Mouse (Mus musculus): ENCODE data around the gene Apoa2. TPM values are rescaled to one million over a fixed set of nuclear protein-coding genes. Genes with fewer than 3 reads are reported as not detected.

The Apoa2 gene
- total RNA-seq, 2 experiments from 2014 or later, result 2.7 to 3.1 TPM

GRCm38 (mm10) chr1:171275144-171275734, 50.4 kb downstream of the Apoa2 start:
- DNase-seq (ENCODE audit: low spot score in 2 of 2), result no peak
- intact Hi-C loops (cut with DNase I), result no loop called here

Other genes with a start within 250 kb of the Apoa2 start
- 1 to 10 TPM; 3.6 to 6.2 TPM for gene Fcgr2b, start 248.5 kb upstream of the Apoa2 start, total RNA-seq (2021)
- gene Fcgr4, start 206.1 kb upstream of the Apoa2 start, total RNA-seq (2021), result not detected
- 10 to 100 TPM; 13.8 TPM for gene Fcgr3, start 160.1 kb upstream of the Apoa2 start, total RNA-seq (2021)
- gene Cfap126, start 111.1 kb upstream of the Apoa2 start, total RNA-seq (2021), result under 1 TPM; 0.34 to 0.43 TPM
- 100 to 1,000 TPM; 199 to 205 TPM for gene Sdhc, start 74.5 kb upstream of the Apoa2 start, total RNA-seq (2021)
- gene Mpz, start 74.3 kb upstream of the Apoa2 start, total RNA-seq (2021), result not detected
- gene Pcp4l1, start 28.8 kb upstream of the Apoa2 start, total RNA-seq (2021), result 100 to 1,000 TPM in 1 of 2 experiments, 10 to 100 TPM in 1; 70.0 to 130 TPM
- under 1 TPM in 1 of 2 experiments, not detected in 1; 0.21 TPM for gene Nr1i3, start 11.1 kb upstream of the Apoa2 start, total RNA-seq (2021)
- 10 to 100 TPM; 71.8 to 89.6 TPM for gene Tomm40l, start 2.5 kb upstream of the Apoa2 start, total RNA-seq (2021)
- gene Fcer1g, start 9.3 kb downstream of the Apoa2 start, total RNA-seq (2021), result 10 to 100 TPM; 14.9 to 15.1 TPM
- 10 to 100 TPM; 10.9 to 12.8 TPM for gene Adamts4, start 25.4 kb downstream of the Apoa2 start, total RNA-seq (2021)
- 100 to 1,000 TPM; 258 to 278 TPM for gene Ndufs2, start 26.3 kb downstream of the Apoa2 start, total RNA-seq (2021)
- 10 to 100 TPM; 58.1 to 63.6 TPM for gene B4galt3, start 45.3 kb downstream of the Apoa2 start, total RNA-seq (2021)
- gene Ppox, start 56.1 kb downstream of the Apoa2 start, total RNA-seq (2021), result 10 to 100 TPM; 19.9 to 29.4 TPM
- 10 to 100 TPM; 59.6 to 64.1 TPM for gene Usp21, start 62.9 kb downstream of the Apoa2 start, total RNA-seq (2021)
- gene Ufc1, start 70.0 kb downstream of the Apoa2 start, total RNA-seq (2021), result 100 to 1,000 TPM; 105 to 115 TPM
- 10 to 100 TPM; 38.2 to 39.8 TPM for gene Dedd, start 104.1 kb downstream of the Apoa2 start, total RNA-seq (2021)
- gene Nit1, start 120.6 kb downstream of the Apoa2 start, total RNA-seq (2021), result 10 to 100 TPM; 42.2 to 43.4 TPM
- 100 to 1,000 TPM; 154 to 158 TPM for gene Pfdn2, start 120.6 kb downstream of the Apoa2 start, total RNA-seq (2021)
- gene Klhdc9, start 135.7 kb downstream of the Apoa2 start, total RNA-seq (2021), result 1 to 10 TPM; 6.2 TPM
- gene Nectin4, start 145.0 kb downstream of the Apoa2 start, total RNA-seq (2021), result 1 to 10 TPM; 1.9 to 2.1 TPM
- gene Arhgap30, start 163.9 kb downstream of the Apoa2 start, total RNA-seq (2021), result 1 to 10 TPM; 1.9 to 2.8 TPM
- gene Usf1, start 186.3 kb downstream of the Apoa2 start, total RNA-seq (2021), result 100 to 1,000 TPM; 105 TPM
- 1 to 10 TPM; 2.0 to 3.0 TPM for gene Tstd1, start 193.8 kb downstream of the Apoa2 start, total RNA-seq (2021)
- gene F11r, start 212.5 kb downstream of the Apoa2 start, total RNA-seq (2021), result 1 to 10 TPM; 5.5 to 7.2 TPM

Data from left cerebral cortex, postnatal 25 days (tissue).